Mouse (Mus musculus): ENCODE measurements at regions not wholly inside any gene's neighbourhood (a gene's known extent, or its start where the extent isn't known, plus 50 kb on each side); places are given as distances from the start of the nearest gene placed in this dataset.

DNA sequence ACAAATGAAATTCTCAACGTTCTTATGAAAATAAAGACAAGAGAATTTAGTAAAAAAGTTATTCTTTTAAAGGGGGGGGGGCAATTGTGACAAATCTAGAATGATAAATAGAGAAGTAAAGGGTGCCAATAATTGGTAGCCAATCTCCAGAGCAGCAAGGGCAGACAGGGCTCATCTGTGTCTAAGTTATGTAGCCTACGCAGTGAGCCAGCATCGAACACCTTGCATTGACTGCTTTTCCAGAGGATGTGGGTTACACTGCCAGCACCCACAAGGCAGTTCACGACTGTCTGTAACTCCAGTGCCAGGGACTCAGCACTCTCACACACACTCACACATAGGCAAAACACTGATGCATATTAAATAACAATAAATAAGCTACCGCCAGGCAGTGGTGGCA, 94.7 kb upstream of the Ednrb start:
- intact Hi-C loops (cut with DNase I), result no loop called here
- no peak for DNase-seq

GRCm38 (mm10) chr14:103938201-103938600, 94.0 kb upstream of the Ednrb start:
- intact Hi-C loops (cut with DNase I), result no loop called here
- no peak for DNase-seq

GRCm38 (mm10) chr14:103937700-103938099, 93.5 kb upstream of the Ednrb start:
- intact Hi-C loops (cut with DNase I), result no loop called here
- no peak for DNase-seq

DNA sequence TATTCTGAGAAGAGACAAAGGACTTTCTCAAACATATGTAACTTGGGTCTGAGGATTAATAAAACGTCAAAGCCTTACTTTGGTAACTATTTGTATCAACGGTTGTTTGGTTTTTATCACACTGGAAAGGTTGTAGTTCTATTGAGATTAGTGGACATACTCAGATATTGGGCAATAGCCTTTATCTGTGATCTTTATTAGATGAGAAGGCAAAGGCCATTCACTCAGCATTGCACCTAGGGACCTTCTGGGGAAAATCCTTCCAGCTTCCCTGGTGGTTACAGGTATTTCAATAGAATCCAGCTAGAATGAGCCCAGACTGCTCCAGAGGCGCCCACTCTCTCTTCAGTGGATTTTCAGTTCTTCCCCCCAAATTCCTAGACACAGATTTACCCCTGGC, 89.6 kb upstream of the Ednrb start:
- intact Hi-C loops (cut with DNase I), result no loop called here
- no peak for DNase-seq

DNA sequence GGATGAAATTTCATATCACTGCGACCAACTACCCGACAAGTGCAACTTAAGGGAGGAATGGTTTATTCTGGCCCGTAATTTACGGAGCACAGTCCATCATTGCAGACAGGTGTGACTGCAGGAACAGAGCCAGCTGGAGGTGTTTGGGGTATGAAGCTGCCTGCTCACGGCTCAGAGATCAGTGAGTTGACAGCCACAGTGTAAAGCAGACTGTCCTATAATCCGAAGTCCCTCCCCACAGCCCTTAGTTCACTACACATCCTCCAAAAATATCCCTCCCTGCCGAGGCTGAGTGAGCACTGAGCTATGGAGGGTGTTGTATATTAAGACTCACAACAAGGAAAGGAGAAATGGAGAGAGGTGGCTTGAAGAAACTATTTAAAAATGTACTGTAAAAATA, 88.0 kb upstream of the Ednrb start:
- intact Hi-C loops (cut with DNase I), result no loop called here
- DNase-seq, result no peak

- intact Hi-C loops (cut with DNase I), result loop anchor here (10.0 kb wide), 1 partner anchor 215 kb away; no protein-coding TSS in a partner anchor
- DNase-seq, result no peak
Observed at GRCm38 (mm10) chr14:103929734-103930364, 85.6 kb upstream of the Ednrb start.

DNA sequence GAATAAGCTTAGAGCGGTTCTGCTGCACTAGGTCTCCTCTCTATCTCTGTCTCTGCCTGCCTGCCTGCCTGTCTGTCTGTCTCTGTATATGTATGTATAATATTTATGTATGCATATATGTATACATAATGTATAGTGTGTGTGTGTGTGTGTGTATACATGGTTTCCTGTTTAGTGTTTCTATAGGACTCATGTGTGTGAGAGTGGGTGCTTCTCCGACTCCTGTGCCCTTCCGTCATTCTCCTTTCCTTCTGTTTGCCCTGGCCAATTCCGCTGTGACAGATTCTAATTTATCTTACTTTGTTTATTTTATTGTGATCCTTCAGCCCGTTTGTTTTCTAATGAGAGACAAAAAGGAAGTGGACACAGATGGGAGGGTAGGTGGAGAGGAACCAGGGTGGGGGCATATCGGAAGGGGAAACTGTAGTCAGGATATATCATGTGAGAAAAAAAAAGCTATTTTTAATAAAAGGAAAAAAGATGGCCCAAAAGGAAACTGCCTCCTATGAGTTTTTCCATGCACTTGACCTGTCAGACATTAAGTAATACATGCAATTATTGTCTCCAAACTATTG, 85.0 kb upstream of the Ednrb start:
- DNase-seq, result no peak
- intact Hi-C loops (cut with DNase I), result loop anchor here (10.0 kb wide), 1 partner anchor 214 kb away; no protein-coding TSS in a partner anchor

- intact Hi-C loops (cut with DNase I), result loop anchor here (10.0 kb wide), 1 partner anchor 205 kb away; no protein-coding TSS in a partner anchor
- no peak for DNase-seq
Observed at GRCm38 (mm10) chr14:103920169-103920568, 76.0 kb upstream of the Ednrb start.

DNA sequence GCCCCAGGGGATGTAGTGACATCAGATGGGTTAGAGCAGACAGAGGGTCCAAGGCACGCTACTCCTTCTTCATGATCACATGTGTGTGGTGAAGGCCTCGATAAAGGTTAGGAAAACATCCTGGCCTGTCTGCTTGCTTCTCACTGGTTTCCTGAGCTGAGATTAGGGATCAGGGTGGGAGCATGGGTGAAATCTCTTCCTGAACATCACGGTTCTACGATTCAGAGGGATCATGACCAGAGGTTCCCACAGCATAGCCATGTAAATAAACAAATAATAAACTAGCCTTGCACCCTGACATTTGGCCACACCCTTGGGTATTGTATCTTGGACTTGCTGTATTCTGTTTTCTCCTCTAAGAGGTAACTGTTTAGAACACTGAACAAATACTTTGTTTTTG, 75.2 kb upstream of the Ednrb start:
- no peak for DNase-seq
- intact Hi-C loops (cut with DNase I), result no loop called here

GRCm38 (mm10) chr14:103913453-103913852, 69.3 kb upstream of the Ednrb start:
- intact Hi-C loops (cut with DNase I), result no loop called here
- no peak for DNase-seq

DNA sequence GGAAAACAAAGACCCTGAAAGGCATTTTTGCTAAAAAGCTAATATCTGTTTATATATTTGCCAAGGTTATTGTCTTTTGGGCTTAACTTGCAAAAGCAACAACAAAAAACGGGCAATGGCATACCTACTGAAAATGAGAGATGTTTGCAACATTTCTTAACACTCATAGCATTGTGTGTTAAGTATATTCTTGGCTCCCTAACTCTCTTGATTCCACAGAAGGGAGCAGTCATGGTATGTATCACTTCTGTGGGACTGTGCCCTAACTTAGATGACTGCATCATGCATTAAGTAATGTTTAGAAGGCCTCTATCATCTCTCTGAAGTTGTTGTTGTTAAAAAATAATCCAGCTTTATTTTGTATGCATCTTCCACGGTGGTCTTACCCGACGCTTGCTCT, 67.5 kb upstream of the Ednrb start:
- intact Hi-C loops (cut with DNase I), result no loop called here
- DNase-seq, result no peak

- intact Hi-C loops (cut with DNase I), result no loop called here
- no peak for DNase-seq
Observed at GRCm38 (mm10) chr14:103911280-103911679, 67.1 kb upstream of the Ednrb start.

GRCm38 (mm10) chr14:103906417-103907070, 62.3 kb upstream of the Ednrb start:
- no peak for DNase-seq
- intact Hi-C loops (cut with DNase I), result no loop called here

DNA sequence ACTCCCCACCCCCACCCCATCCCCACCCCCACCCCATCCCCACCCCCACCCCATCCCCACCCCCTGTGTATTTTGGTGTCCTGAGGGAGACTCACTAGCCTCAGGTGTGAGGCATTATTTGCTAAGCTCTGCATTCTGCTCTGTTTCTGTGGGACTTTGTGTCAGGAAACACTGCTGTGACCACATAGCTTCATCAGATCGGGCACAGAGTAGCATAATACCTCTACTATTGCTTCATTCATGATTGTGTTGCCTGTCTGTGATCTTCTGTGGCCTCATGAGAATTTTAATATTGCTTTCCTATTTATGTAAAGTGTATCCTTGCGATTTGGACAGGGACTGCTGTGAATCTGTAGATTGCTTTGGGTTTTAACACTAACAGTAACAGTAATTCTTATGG, 56.6 kb upstream of the Ednrb start:
- intact Hi-C loops (cut with DNase I), result no loop called here
- no peak for DNase-seq

- peak; percentile 11 to 14 for DNase-seq
- intact Hi-C loops (cut with DNase I), result no loop called here
Observed at GRCm38 (mm10) chr14:103899111-103899814, 55.1 kb upstream of the Ednrb start.

GRCm38 (mm10) chr14:103898689-103899088, 54.5 kb upstream of the Ednrb start:
- DNase-seq, result peak in 1 of 2 experiments; percentile 5

DNA sequence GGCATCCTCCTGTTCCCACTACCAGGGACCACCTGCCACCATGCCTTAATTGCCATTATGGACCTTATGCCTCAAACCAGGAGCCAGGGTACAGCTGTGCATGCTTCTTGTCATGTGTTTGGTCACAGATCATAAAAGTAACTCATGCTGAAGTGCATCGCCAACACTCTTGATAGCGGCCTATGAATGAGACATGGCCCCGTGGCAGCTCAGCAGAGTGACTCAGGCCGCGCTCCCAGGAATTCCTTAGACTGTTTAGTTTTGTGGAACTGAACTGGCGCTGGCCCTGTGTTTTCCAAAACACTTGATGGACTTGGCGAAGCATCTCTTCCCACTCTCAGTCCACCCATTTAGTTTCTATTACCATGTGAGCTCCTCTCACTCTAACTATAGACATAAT, 51.1 kb upstream of the Ednrb start:
- intact Hi-C loops (cut with DNase I), result no loop called here
- DNase-seq, result no peak

More at GRCm38 (mm10) chr14:103898689-103899088, 54.5 kb upstream of the Ednrb start:
- intact Hi-C loops (cut with DNase I), result no loop called here

Measured in heart, postnatal 36 days (tissue).